Mouse (Mus musculus) B cell, adult 2 months (primary cell): ENCODE measurements around the gene Rab43.

Experiments
- DNase-seq, 2 experiments: peaks; one replicate each; pipeline ENCODE4 v3.0.0; 2022

The Rab43 gene

DNA sequence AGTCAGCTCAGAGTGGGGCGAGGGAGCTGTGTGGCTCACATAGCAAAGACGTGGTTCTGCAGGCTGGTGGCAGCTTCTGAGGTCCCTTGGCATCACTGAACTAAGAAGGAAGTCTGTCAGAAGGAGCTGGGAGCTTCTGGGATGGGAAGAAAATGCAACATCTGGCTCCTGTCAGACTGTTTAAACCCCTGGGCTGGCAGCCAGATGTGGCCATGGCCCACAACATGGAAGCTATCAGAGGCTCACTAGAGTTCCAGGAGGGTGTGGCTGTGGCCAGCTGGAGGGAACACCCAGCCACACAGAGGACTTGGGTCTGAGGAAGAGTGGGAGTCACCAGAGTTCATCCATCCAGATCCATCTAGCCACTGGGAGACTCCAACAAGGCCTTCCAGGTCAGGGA is 65.1 kb downstream of the Rab43 start:
- no peak for DNase-seq

DNA sequence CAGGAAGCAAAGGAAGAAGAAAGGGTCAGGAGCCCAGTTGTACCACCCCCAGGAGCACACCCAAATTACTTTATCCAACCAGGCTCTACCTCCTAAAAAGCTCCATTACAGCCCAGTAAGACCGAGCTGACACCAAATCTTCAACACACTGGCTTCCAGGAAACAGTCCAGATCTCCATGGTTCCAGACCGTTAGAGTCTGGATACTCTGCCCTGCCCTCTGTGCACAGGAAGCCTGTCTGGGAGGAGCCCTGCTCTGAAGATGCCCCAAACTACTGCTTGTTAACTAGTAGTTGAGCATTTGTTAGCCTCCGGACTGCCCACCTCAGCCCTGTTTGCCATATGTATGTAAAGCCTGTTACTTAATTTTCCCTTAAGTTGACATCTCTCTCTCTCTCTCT is 65.9 kb downstream of the Rab43 start:
- no peak for DNase-seq

DNA sequence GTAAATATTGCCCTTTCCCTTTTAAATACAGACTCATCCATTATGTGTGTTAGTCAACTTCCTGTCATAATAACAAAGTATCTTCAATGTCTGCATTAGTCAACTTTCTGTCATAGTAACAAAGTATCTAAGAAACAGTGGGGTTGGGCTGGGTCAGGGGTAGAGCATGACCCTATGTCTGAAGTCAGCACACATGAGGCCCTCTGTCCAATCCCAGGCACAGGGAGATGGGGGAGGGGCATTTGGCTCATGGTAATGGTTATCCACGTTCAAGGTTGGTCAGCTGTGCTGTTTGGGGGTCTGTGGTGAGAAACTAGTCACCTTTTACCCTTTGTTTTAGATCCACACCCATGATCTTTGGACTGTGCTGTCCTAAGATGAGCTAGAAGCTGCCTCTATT is 66.7 kb downstream of the Rab43 start:
- DNase-seq, result no peak

DNA sequence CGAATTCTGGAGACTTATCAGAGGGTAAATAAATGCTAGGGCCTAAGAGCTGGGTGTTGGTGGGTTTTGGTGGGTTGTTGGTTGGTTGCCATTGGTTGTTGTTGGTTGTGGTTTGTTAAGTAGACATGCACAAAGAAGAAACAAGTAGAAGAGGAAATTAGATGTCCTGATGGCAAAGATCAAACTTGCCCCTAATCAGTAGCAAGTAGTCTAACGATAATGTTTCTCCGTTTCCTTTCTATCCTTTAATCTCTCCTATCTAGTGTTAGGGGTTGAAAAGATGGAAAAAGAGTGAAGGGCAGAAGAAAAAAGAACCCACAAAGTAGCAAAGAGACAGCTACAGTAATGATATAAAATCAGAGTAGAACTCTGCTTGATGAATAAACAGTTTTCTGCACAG is 67.3 kb downstream of the Rab43 start:
- no peak for DNase-seq

DNA sequence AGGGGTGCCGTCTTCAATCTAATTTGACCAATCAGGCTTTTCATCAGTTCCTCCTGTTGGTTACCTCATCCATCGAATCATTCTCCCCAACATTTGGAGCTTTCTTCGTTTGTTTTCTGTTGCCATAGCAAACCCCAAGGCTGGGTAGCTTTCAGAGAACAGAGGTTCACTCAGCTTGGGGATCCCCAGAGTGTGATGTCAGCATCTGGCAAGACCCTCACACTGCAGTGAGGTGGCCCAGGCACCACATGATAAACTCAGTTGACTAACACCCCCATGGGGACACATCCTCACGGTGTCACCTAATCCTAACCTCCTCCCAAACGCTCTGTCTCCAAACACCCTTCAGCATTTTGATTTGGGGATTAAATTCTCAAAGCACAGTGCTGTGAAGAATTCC is 68.7 kb downstream of the Rab43 start:
- peak; percentile 25 to 28 for DNase-seq

DNA sequence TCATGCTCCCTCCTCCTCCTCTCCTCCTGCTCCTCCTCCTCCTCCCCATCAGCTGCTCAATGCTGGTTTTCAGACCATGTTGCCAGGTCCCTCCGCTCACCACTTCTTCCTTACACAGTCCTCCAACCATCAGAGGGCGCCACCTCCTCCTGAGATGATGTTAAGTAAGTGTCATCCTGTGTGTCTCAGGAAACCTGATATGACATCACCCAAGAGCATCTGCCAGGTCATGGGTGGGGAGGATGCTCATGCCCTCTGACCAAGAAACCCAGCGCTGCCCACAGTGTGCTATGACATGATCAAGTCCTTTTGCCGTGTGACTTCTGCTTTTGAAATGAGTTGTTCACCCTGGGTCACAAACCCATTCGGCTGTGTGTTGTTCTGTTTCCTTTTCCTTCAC is 69.2 kb downstream of the Rab43 start:
- peak; percentile 72 to 74 for DNase-seq

DNA sequence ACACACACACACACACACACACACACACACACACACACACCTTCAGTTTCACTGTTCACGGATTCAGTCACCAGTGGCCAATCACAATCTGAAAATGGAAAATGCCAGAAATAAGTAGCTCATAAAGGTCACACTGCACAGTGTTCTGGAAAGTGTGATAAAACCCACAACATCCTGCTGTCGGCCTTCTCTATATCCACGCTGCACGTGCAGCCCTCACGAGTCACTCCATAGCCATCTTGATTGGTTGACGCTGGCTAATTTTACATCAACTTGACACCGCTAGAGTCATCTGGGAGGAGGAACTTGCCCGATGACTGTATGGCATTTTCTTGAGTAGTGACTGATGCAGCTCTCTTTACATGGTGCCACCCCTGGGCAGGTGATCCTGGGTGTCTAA is 70.0 kb downstream of the Rab43 start:
- DNase-seq, result peak; percentile 27

DNA sequence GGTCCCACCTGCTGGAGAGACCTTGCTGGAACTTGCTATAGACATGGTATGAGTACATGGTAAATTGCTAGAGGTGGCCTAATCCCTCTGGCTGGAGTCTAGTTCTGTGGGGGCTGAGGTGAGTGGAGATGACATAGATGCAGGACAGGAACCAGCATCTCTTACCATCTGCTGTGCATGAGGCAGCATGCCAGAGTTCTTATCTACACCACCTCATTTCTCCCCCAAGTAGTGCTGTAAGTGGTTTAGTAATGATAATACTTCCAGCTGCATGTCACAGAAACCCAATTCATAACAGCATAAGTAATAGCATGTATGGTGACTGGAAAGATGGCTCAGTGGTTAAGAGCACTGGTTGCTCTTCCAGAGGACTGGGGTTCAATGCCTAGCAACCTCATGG is 71.5 kb downstream of the Rab43 start:
- no peak for DNase-seq

DNA sequence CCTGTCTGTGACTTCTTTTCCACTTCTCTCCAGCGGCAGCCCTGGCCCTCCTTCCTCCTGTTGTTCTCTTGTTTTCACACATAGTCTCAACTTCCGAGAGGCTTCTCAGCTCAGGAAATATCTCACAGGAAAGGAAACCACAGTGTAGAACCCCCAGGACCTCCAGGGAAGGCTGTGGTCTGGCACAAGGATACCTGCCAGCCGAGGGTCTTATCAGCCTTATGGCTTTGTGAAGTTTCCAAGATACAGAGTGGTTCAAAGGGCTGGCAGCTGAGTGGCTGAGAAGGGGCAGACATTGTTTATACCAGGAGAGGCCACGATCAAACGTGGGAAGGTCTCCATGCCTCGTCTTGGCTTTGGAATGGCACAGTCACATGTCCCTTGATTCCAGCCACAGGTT is 72.1 kb downstream of the Rab43 start:
- DNase-seq, result no peak
